Mouse (Mus musculus): ENCODE data around the gene Tex29. TPM values are rescaled to one million over a fixed set of nuclear protein-coding genes. Genes with fewer than 3 reads are reported as not detected.

The Tex29 gene
- polyA plus RNA-seq (2012; rRNA removed; ENCODE audit: low replicate concordance), result not detected in 2 replicates

GRCm38 (mm10) chr8:11840174-11840573 lies at the start of gene Tex29:
Gene Tex29, plus strand, starts transcription at chr8:11840474.

Other genes with a start within 250 kb of the Tex29 start
- gene Ankrd10, start 204.7 kb upstream of the Tex29 start, polyA plus RNA-seq (2012; rRNA removed; ENCODE audit: low replicate concordance), result 33.6 and 132 TPM in 2 replicates
- gene 1700016D06Rik, start 139.4 kb upstream of the Tex29 start, polyA plus RNA-seq (2012; rRNA removed; ENCODE audit: low replicate concordance), result not detected in 2 replicates
- gene Arhgef7, start 112.8 kb upstream of the Tex29 start, polyA plus RNA-seq (2012; rRNA removed; ENCODE audit: low replicate concordance), result 40.3 and 43.6 TPM in 2 replicates